Mouse (Mus musculus) heart, embryonic 15.5 days (tissue): Measurements from ENCODE around the gene Dnajc16. TPM values are rescaled to one million over a fixed set of nuclear protein-coding genes. Genes with fewer than 3 reads are reported as not detected.

Experiments
- ATAC-seq: fragments of 200-750 bp; cut with Nextera tagmentation; replicated peaks from 2 replicates; pipeline ENCODE4 v1.8.0; 2017; ENCODE audit warnings: low read depth, moderate TSS enrichment; ENCODE audit not compliant: insufficient number of reproducible peaks, insufficient read depth, low FRiP score
- H3K27ac ChIP-seq: fragments of 300-500 bp; sonication (generic); 2 replicates; pipeline ENCODE4 v1.5.1; 2015; ENCODE audit warnings: mild to moderate bottlenecking, inconsistent platforms
- H3K27me3 ChIP-seq: fragments of 300-500 bp; sonication (generic); 2 replicates; pipeline ENCODE4 v1.6.1; 2015; ENCODE audit warnings: inconsistent platforms
- H3K36me3 ChIP-seq: fragments of 300-500 bp; sonication (generic); 2 replicates; pipeline ENCODE4 v1.6.1; 2015; ENCODE audit warnings: mild to moderate bottlenecking, inconsistent platforms
- H3K4me1 ChIP-seq: fragments of 300-500 bp; sonication (generic); replicated peaks from 2 replicates; pipeline ENCODE4 v1.6.1; 2015; ENCODE audit warnings: inconsistent platforms
- H3K4me2 ChIP-seq: fragments of 300-500 bp; sonication (generic); 2 replicates; pipeline ENCODE4 v1.6.1; 2015; ENCODE audit warnings: inconsistent platforms, mild to moderate bottlenecking, moderate library complexity
- H3K4me3 ChIP-seq: fragments of 300-500 bp; sonication (generic); 2 replicates; pipeline ENCODE4 v1.5.1; 2015; ENCODE audit warnings: mild to moderate bottlenecking, inconsistent platforms
- H3K9ac ChIP-seq: fragments of 300-500 bp; sonication (generic); 2 replicates; pipeline ENCODE4 v1.6.1; 2015; ENCODE audit warnings: mild to moderate bottlenecking, inconsistent platforms
- H3K9me3 ChIP-seq: fragments of 300-500 bp; sonication (generic); replicated peaks from 2 replicates; pipeline ENCODE4 v1.6.1; 2016; ENCODE audit warnings: inconsistent platforms
- WGBS: fragments of 180-500 bp; shearing (Covaris S2); methylation state at CpG from one replicate; pipeline ENCODE4 v1.1.7; 2015; ENCODE audit warnings: mixed read lengths; 5-methylcytosine and 5-hydroxymethylcytosine counted together
- polyA plus RNA-seq: library from polyadenylated mRNA; unstranded; fragments of >200 nt; fragmentation: Nextera tagmentation; extraction: Ambion mirVana; gene quantifications from 2 replicates; pipeline ENCODE4 v1.2.1, GENCODE M21; 2015

Gene Dnajc16
- 3.7 and 4.8 TPM in 2 replicates for polyA plus RNA-seq

- Histone ChIP-seq H3K27ac (peak within 1 kb of the TSS; percentile 76), H3K27me3 (no peaks in the 10 kb centered on the region), H3K4me2 (peak within 1 kb of the TSS; percentile 84), H3K36me3 (peaks cover 8% of the 10 kb centered on the region; the same call in 1 of the 2 replicates), H3K4me1 (peaks cover 24% of the 10 kb centered on the region), H3K9me3 (no peaks in the 10 kb centered on the region), H3K4me3 (peak within 1 kb of the TSS; percentile 80), H3K9ac (peak within 1 kb of the TSS; percentile 90)
- peak; percentile 86 for ATAC-seq
- under 1% methylated on average over 42 of the region's 42 CpGs for WGBS
These were observed at the start of gene Dnajc16 for GRCm38 (mm10) chr4:141790524-141790990. Gene Dnajc16, minus strand, starts transcription at chr4:141790931.

GRCm38 (mm10) chr4:141834536-141835095 lies 43.9 kb upstream of the Dnajc16 start:
- Histone ChIP-seq H3K4me1 (no peaks in the 10 kb centered on the region), H3K4me2 (no peak overlapping the region), H3K36me3 (no peaks in the 10 kb centered on the region), H3K4me3 (no peak overlapping the region), H3K27me3 (no peaks in the 10 kb centered on the region), H3K9ac (no peak overlapping the region), H3K27ac (no peak overlapping the region), H3K9me3 (no peaks in the 10 kb centered on the region)
- no peak for ATAC-seq
- WGBS: 44% methylated on average over 5 of the region's 5 CpGs

GRCm38 (mm10) chr4:141833911-141834310 lies 43.2 kb upstream of the Dnajc16 start:
- Histone ChIP-seq H3K36me3 (no peaks in the 10 kb centered on the region), H3K4me3 (no peak overlapping the region), H3K27ac (no peak overlapping the region), H3K4me1 (no peaks in the 10 kb centered on the region), H3K27me3 (no peaks in the 10 kb centered on the region), H3K9ac (no peak overlapping the region), H3K9me3 (no peaks in the 10 kb centered on the region), H3K4me2 (no peak overlapping the region)
- no peak for ATAC-seq
- 48% methylated on average over 1 of the region's 1 CpGs for WGBS

GRCm38 (mm10) chr4:141831361-141831760 lies 40.6 kb upstream of the Dnajc16 start:
- peaks cover 10% of the 10 kb centered on the region for H3K4me1 ChIP-seq
- ATAC-seq: no peak
- WGBS: 70% methylated on average over 7 of the region's 7 CpGs

GRCm38 (mm10) chr4:141830381-141830780 lies 39.6 kb upstream of the Dnajc16 start:
- no peaks in the 10 kb centered on the region for H3K9me3 ChIP-seq

More at GRCm38 (mm10) chr4:141831361-141831760, 40.6 kb upstream of the Dnajc16 start:
- no peaks in the 10 kb centered on the region for H3K27me3 ChIP-seq
- H3K4me3 ChIP-seq: no peak overlapping the region
- no peak overlapping the region for H3K9ac ChIP-seq
- H3K36me3 ChIP-seq: no peaks in the 10 kb centered on the region
- no peaks in the 10 kb centered on the region for H3K9me3 ChIP-seq
- no peak overlapping the region for H3K4me2 ChIP-seq
- H3K27ac ChIP-seq: no peak overlapping the region

GRCm38 (mm10) chr4:141828177-141828576 lies 37.4 kb upstream of the Dnajc16 start:
- WGBS: 34% methylated on average over 4 of the region's 4 CpGs
- Histone ChIP-seq H3K27me3 (no peaks in the 10 kb centered on the region), H3K9ac (no peak overlapping the region), H3K36me3 (no peaks in the 10 kb centered on the region), H3K27ac (peak overlapping the region; percentile 40; the same call in 1 of the 2 replicates), H3K9me3 (no peaks in the 10 kb centered on the region), H3K4me3 (no peak overlapping the region), H3K4me1 (peaks cover 10% of the 10 kb centered on the region), H3K4me2 (no peak overlapping the region)
- ATAC-seq: 0 out of 2 replicates have a peak, but pooled peaks have one; percentile 18

More at GRCm38 (mm10) chr4:141830381-141830780, 39.6 kb upstream of the Dnajc16 start:
- H3K27me3 ChIP-seq: no peaks in the 10 kb centered on the region
- 59% methylated on average over 11 of the region's 11 CpGs for WGBS
- no peaks in the 10 kb centered on the region for H3K36me3 ChIP-seq
- H3K27ac ChIP-seq: no peak overlapping the region
- no peak overlapping the region for H3K4me2 ChIP-seq
- no peak overlapping the region for H3K9ac ChIP-seq
- peaks cover 10% of the 10 kb centered on the region for H3K4me1 ChIP-seq
- ATAC-seq: no peak
- H3K4me3 ChIP-seq: no peak overlapping the region

GRCm38 (mm10) chr4:141827401-141827800 lies 36.7 kb upstream of the Dnajc16 start:
- Histone ChIP-seq H3K9ac (no peak overlapping the region), H3K4me2 (no peak overlapping the region), H3K9me3 (no peaks in the 10 kb centered on the region), H3K27ac (no peak overlapping the region), H3K4me3 (no peak overlapping the region), H3K27me3 (no peaks in the 10 kb centered on the region), H3K36me3 (no peaks in the 10 kb centered on the region), H3K4me1 (peaks cover 10% of the 10 kb centered on the region)
- 79% methylated on average over 2 of the region's 2 CpGs for WGBS
- no peak for ATAC-seq

GRCm38 (mm10) chr4:141826060-141826459 lies 35.3 kb upstream of the Dnajc16 start, which contains the start of gene Cela2a:
Gene Cela2a, minus strand, starts transcription at chr4:141826160.
- H3K9me3 ChIP-seq: no peaks in the 10 kb centered on the region
- no peak within 1 kb of the TSS for H3K9ac ChIP-seq
- no peak within 1 kb of the TSS for H3K4me3 ChIP-seq
- H3K27ac ChIP-seq: no peak within 1 kb of the TSS
- no peak within 1 kb of the TSS for H3K4me2 ChIP-seq
- no peaks in the 10 kb centered on the region for H3K36me3 ChIP-seq
- H3K27me3 ChIP-seq: no peaks in the 10 kb centered on the region
- peaks cover 16% of the 10 kb centered on the region for H3K4me1 ChIP-seq
- WGBS: 52% methylated on average over 5 of the region's 5 CpGs
- no peak for ATAC-seq

GRCm38 (mm10) chr4:141822979-141823378 lies 32.2 kb upstream of the Dnajc16 start:
- no peak for ATAC-seq
- Histone ChIP-seq H3K4me1 (peaks cover 12% of the 10 kb centered on the region), H3K27ac (no peak overlapping the region), H3K27me3 (no peaks in the 10 kb centered on the region), H3K4me2 (no peak overlapping the region), H3K9me3 (no peaks in the 10 kb centered on the region), H3K36me3 (no peaks in the 10 kb centered on the region), H3K9ac (no peak overlapping the region), H3K4me3 (no peak overlapping the region)
- 47% methylated on average over 3 of the region's 3 CpGs for WGBS

GRCm38 (mm10) chr4:141822089-141822488 lies 31.4 kb upstream of the Dnajc16 start:
- ATAC-seq: no peak

GRCm38 (mm10) chr4:141821178-141821577 lies 30.4 kb upstream of the Dnajc16 start:
- Histone ChIP-seq H3K4me2 (no peak overlapping the region), H3K4me3 (no peak overlapping the region), H3K4me1 (peaks cover 8% of the 10 kb centered on the region; the same call in 1 of the 2 replicates), H3K9me3 (no peaks in the 10 kb centered on the region), H3K9ac (no peak overlapping the region), H3K36me3 (no peaks in the 10 kb centered on the region), H3K27ac (no peak overlapping the region), H3K27me3 (no peaks in the 10 kb centered on the region)
- 26% methylated on average over 3 of the region's 3 CpGs for WGBS
- ATAC-seq: no peak

More at GRCm38 (mm10) chr4:141822089-141822488, 31.4 kb upstream of the Dnajc16 start:
- H3K4me2 ChIP-seq: no peak overlapping the region
- H3K4me3 ChIP-seq: no peak overlapping the region
- H3K9ac ChIP-seq: no peak overlapping the region
- H3K36me3 ChIP-seq: no peaks in the 10 kb centered on the region
- H3K27me3 ChIP-seq: no peaks in the 10 kb centered on the region
- WGBS: 73% methylated on average over 10 of the region's 10 CpGs
- H3K9me3 ChIP-seq: no peaks in the 10 kb centered on the region
- H3K4me1 ChIP-seq: peaks cover 8% of the 10 kb centered on the region; the same call in 1 of the 2 replicates
- H3K27ac ChIP-seq: no peak overlapping the region

GRCm38 (mm10) chr4:141819316-141819715 lies 28.6 kb upstream of the Dnajc16 start:
- no peak overlapping the region for H3K9ac ChIP-seq
- WGBS: 88% methylated on average over 7 of the region's 7 CpGs
- H3K4me2 ChIP-seq: no peak overlapping the region
- H3K27ac ChIP-seq: no peak overlapping the region
- H3K4me3 ChIP-seq: no peak overlapping the region
- peaks cover 5% of the 10 kb centered on the region; the same call in 1 of the 2 replicates for H3K36me3 ChIP-seq
- no peaks in the 10 kb centered on the region for H3K9me3 ChIP-seq
- H3K27me3 ChIP-seq: no peaks in the 10 kb centered on the region
- ATAC-seq: no peak
- H3K4me1 ChIP-seq: peaks cover 8% of the 10 kb centered on the region; the same call in 1 of the 2 replicates
